Mouse (Mus musculus): ENCODE measurements at regions not wholly inside any gene's neighbourhood (a gene's known extent, or its start where the extent isn't known, plus 50 kb on each side); places are given as distances from the start of the nearest gene placed in this dataset.

DNA sequence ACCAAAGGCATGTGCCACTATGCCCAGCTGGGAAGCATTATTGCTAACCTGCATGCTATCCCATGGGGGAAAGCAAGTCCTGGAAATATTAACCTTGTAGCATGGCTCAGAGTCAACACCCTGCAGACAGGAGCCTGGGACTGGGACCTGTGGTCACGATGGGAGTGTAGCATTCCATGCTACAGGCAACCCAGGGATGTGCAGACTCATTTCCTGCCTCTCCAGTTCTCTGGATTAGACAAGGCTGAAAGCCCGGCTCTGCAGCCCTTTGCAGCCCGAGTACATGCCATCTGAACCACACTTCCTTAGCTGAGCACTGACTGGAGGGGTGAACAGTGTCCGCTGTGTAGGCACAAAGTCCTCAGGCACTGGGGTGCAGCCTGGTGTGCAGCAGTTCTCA is 82.8 kb downstream of the Tpra1 start:
- TF ChIP-seq CTCF (conservative IDR thresholded peaks at IDR 0.05; ENCODE audit: insufficient read depth, insufficient read length, low read depth, low read length) (no peak), POLR2A (IDR thresholded peaks at IDR 0.05; ENCODE audit: low read depth, low read length) (no peak)

All from kidney, adult 2 months (tissue).